In the genomic region with DNA sequence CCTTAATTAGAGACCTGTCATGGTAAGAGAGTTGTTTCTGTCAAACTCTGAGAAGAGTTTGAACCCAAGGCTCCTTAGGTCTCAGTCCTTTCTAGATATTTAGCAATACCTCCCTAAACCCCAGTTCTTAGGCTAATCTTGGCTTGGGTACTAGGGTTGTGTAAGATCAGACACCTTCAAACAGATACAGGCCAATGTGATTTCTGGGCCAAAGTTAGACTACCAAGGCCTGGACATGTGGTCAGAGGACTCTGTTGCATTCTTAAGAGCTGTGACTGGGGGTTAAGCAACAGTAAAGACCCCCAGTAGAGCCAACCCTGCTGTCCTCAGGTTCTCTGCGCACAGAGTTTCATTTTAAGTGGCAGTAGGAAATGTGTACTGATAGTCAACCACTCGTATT, we compare ENCODE assay signal across 19 mouse cellular contexts.
DNase-seq lines count a peak whose midpoint lies in the region; ATAC-seq and TF ChIP-seq lines count a peak whose summit lies in the region.
"Had no signal": no experiment of that assay in that cellular context is flagged by ENCODE, and none has a peak within 500 bp of the region (broad histone marks: within the 10 kb centered on the region; RNA-seq: fewer than 3 reads in every experiment).

No protein-coding gene starts in this region.

- peaks cover 21% of the 10 kb centered on the region; the same call in 1 of the 2 replicates for H3K4me1 ChIP-seq in spleen, adult 2 months (ENCODE audit: control insufficient read depth, insufficient read depth, insufficient read length)
- H3K4me1 ChIP-seq in CH12.LX (ENCODE audit: control insufficient read depth in 1 of 2, insufficient read depth in 2 of 2) = peaks cover 71 to 84% of the 10 kb centered on the region in 2 experiments
- H3K4me1 ChIP-seq in small intestine, adult 2 months (ENCODE audit: control insufficient read depth, insufficient read depth, insufficient read length, low read length) = no peaks in the 10 kb centered on the region
- H3K4me1 ChIP-seq in stomach, postnatal 0 days (replicated peaks; ENCODE audit: control insufficient read depth, insufficient read depth) = no peaks in the 10 kb centered on the region
- H3K4me1 ChIP-seq: embryonic facial prominence, embryonic 10.5 days; embryonic facial prominence, embryonic 12.5 days; forebrain, embryonic 13.5 days; forebrain, embryonic 15.5 days had no signal

- no peak for TF ChIP-seq CTCF in spleen, adult 2 months (IDR thresholded peaks at IDR 0.05; ENCODE audit: extremely low read depth, insufficient read depth, insufficient read length, insufficient replicate concordance)
- TF ChIP-seq CTCF in CH12.LX (conservative IDR thresholded peaks at IDR 0.05 in 1 of 2, IDR thresholded peaks at IDR 0.05 in 1 of 2; ENCODE audit: low read depth in 2 of 2, low read length in 2 of 2) = no peak
- no peak for TF ChIP-seq CTCF in small intestine, adult 2 months (IDR thresholded peaks at IDR 0.05; ENCODE audit: extremely low read depth, insufficient read length, insufficient replicate concordance, low read depth, low read length)
- TF ChIP-seq CTCF in stomach, postnatal 0 days (IDR thresholded peaks at IDR 0.05; ENCODE audit: low read depth) = no peak

- H3K27ac ChIP-seq in spleen, adult 2 months (ENCODE audit: insufficient read depth, low read length) = peak overlapping the region; percentile 66
- peak overlapping the region; percentile 99 for H3K27ac ChIP-seq in CH12.LX (ENCODE audit: insufficient read depth, low read depth)
- H3K27ac ChIP-seq in small intestine, adult 2 months (ENCODE audit: insufficient read depth, low read depth, low read length) = peak overlapping the region; percentile 32; the same call in 1 of the 2 replicates
- H3K27ac ChIP-seq in stomach, postnatal 0 days (replicated peaks) = no peak overlapping the region
- H3K27ac ChIP-seq: embryonic facial prominence, embryonic 10.5 days; embryonic facial prominence, embryonic 12.5 days; forebrain, embryonic 13.5 days; forebrain, embryonic 15.5 days had no signal

- 75% methylated on average over 2 of the region's 2 CpGs for WGBS in spleen, adult 2 months
- WGBS in small intestine, adult 2 months = 65% methylated on average over 2 of the region's 2 CpGs
- 69% methylated on average over 2 of the region's 2 CpGs for WGBS in stomach, postnatal 0 days

- no peaks in the 10 kb centered on the region for H3K36me3 ChIP-seq in spleen, adult 2 months (ENCODE audit: control insufficient read depth, insufficient read depth, low read length)
- peaks cover 19 to 63% of the 10 kb centered on the region in 2 experiments for H3K36me3 ChIP-seq in CH12.LX (replicated peaks in 1 of 2; ENCODE audit: control insufficient read depth in 1 of 2, insufficient read depth in 1 of 2, low read length in 1 of 2)
- H3K36me3 ChIP-seq in small intestine, adult 2 months (ENCODE audit: control insufficient read depth, insufficient read depth, low read length) = no peaks in the 10 kb centered on the region
- H3K36me3 ChIP-seq in stomach, postnatal 0 days (ENCODE audit: control insufficient read depth, insufficient read depth, low read length) = no peaks in the 10 kb centered on the region
- H3K36me3 ChIP-seq: embryonic facial prominence, embryonic 10.5 days; embryonic facial prominence, embryonic 12.5 days; forebrain, embryonic 15.5 days had no signal

- H3K27me3 ChIP-seq in spleen, adult 2 months (ENCODE audit: control insufficient read depth, insufficient read depth, low read length) = no peaks in the 10 kb centered on the region
- no peaks in the 10 kb centered on the region for H3K27me3 ChIP-seq in CH12.LX (replicated peaks)
- no peaks in the 10 kb centered on the region for H3K27me3 ChIP-seq in small intestine, adult 2 months (ENCODE audit: control insufficient read depth, insufficient read depth, low read length)
- no peaks in the 10 kb centered on the region for H3K27me3 ChIP-seq in stomach, postnatal 0 days (ENCODE audit: control insufficient read depth, insufficient read depth, low read length)
- H3K27me3 ChIP-seq: embryonic facial prominence, embryonic 12.5 days; forebrain, embryonic 13.5 days; forebrain, embryonic 15.5 days had no signal

- no peaks in the 10 kb centered on the region for H3K9me3 ChIP-seq in CH12.LX (replicated peaks; ENCODE audit: low read length)
- no peaks in the 10 kb centered on the region for H3K9me3 ChIP-seq in stomach, postnatal 0 days (ENCODE audit: control insufficient read depth, low read length)
- H3K9me3 ChIP-seq: embryonic facial prominence, embryonic 10.5 days; embryonic facial prominence, embryonic 12.5 days; forebrain, embryonic 13.5 days; forebrain, embryonic 15.5 days had no signal

- TF ChIP-seq POLR2A in spleen, adult 2 months (IDR thresholded peaks at IDR 0.05; ENCODE audit: low read depth, low read length) = no peak
- no peak for TF ChIP-seq POLR2A in CH12.LX (IDR thresholded peaks at IDR 0.05; ENCODE audit: low read depth, low read length)
- no peak for TF ChIP-seq POLR2A in small intestine, adult 2 months (IDR thresholded peaks at IDR 0.05; ENCODE audit: low read depth, low read length)

- no peak for TF ChIP-seq RAD21 in CH12.LX (IDR thresholded peaks at IDR 0.05; ENCODE audit: low read depth, low read length)

- dilution Hi-C loops in CH12.LX (cut with MboI; ENCODE audit: extremely low pct_ligation_motif_present, extremely low pct_unique_long_range_greater_than_20kb, low sequenced_read_pairs) = no loop called here

- peak overlapping the region; percentile 51 for H3K9ac ChIP-seq in CH12.LX (ENCODE audit: insufficient read depth, low read depth)
- H3K9ac ChIP-seq in stomach, postnatal 0 days (ENCODE audit: low read length) = no peak overlapping the region
- H3K9ac ChIP-seq: embryonic facial prominence, embryonic 12.5 days; forebrain, embryonic 13.5 days; forebrain, embryonic 15.5 days; forebrain, postnatal 0 days had no signal

- H3K79me2 ChIP-seq in CH12.LX (replicated peaks; ENCODE audit: control insufficient read depth, extremely low read depth, insufficient read depth, poor library complexity, severe bottlenecking) = 0 out of 2 replicates have a peak, but pooled peaks cover 5% of the 10 kb centered on the region

- TF ChIP-seq EP300 in CH12.LX (IDR thresholded peaks at IDR 0.05; ENCODE audit: low read length) = no peak
- no peak for TF ChIP-seq EP300 in stomach, postnatal 0 days (optimal IDR thresholded peaks at IDR 0.05)

- no peak for DNase-seq in spleen, adult 2 months (ENCODE audit: low read depth in 1 of 2, low spot score in 2 of 2)
- DNase-seq in spleen, postnatal 4 days (ENCODE audit: low spot score in 2 of 2) = no peak
- peak; percentile 55 for DNase-seq in CH12.LX (ENCODE audit: extremely low read depth)
- no peak for DNase-seq in adrenal gland, postnatal 10 days
- DNase-seq in stomach, postnatal 0 days (ENCODE audit: low spot score) = no peak
- DNase-seq: adrenal gland, adult 2 months; adrenal gland, postnatal 14 days; adrenal gland, postnatal 36 days; cerebellum, adult 11-12 months; cerebellum, adult 2 months; cerebellum, adult 9-10 months; cerebellum, postnatal 10 days; cerebellum, postnatal 25 days; forebrain, postnatal 0 days had no signal

- ATAC-seq in stomach, postnatal 0 days (ENCODE audit: low FRiP score, low TSS enrichment) = no peak
- ATAC-seq: forebrain, embryonic 13.5 days; forebrain, embryonic 15.5 days; forebrain, postnatal 0 days had no signal

- H3K4me2 ChIP-seq in CH12.LX (ENCODE audit: insufficient read depth, low read depth, poor library complexity, severe bottlenecking) = peak overlapping the region; percentile 14; the same call in 1 of the 2 replicates
- no peak overlapping the region for H3K4me2 ChIP-seq in stomach, postnatal 0 days (replicated peaks; ENCODE audit: low read depth)
- H3K4me2 ChIP-seq: embryonic facial prominence, embryonic 12.5 days; forebrain, embryonic 13.5 days; forebrain, embryonic 15.5 days had no signal

- H3K4me3 ChIP-seq in spleen, adult 2 months (ENCODE audit: extremely low read depth, insufficient read depth, insufficient read length) = no peak overlapping the region
- no peak overlapping the region for H3K4me3 ChIP-seq in CH12.LX (replicated peaks in 1 of 3; ENCODE audit: low read depth in 2 of 3, low read length in 2 of 3, poor library complexity in 1 of 3)
- no peak overlapping the region for H3K4me3 ChIP-seq in small intestine, adult 2 months (ENCODE audit: low read depth, low read length)
- H3K4me3 ChIP-seq in stomach, postnatal 0 days (ENCODE audit: low read depth, low read length) = no peak overlapping the region
- H3K4me3 ChIP-seq: embryonic facial prominence, embryonic 10.5 days; embryonic facial prominence, embryonic 12.5 days; forebrain, embryonic 13.5 days; forebrain, embryonic 15.5 days had no signal

- in situ Hi-C loops in CH12.LX (cut with MboI; ENCODE audit: low pct_ligation_motif_present, low pct_unique_long_range_greater_than_20kb, low sequenced_read_pairs) = loop anchor here (5.0 to 25.0 kb wide), 2 partner anchors 34 to 181 kb away; no protein-coding TSS in a partner anchor

TF ChIP-seq in CH12.LX, 34 proteins besides CTCF, POLR2A, EP300 and RAD21:
- TF ChIP-seq RCOR1 (conservative IDR thresholded peaks at IDR 0.05; ENCODE audit: low read depth, low read length) (no peak), NRF1 (IDR thresholded peaks at IDR 0.05; ENCODE audit: low read depth, low read length) (no peak), MYC (IDR thresholded peaks at IDR 0.05; ENCODE audit: low read depth, low read length) (0 out of 2 replicates have a peak, but pooled peaks have one; percentile 12)
